Mouse (Mus musculus) neural tube, embryonic 14.5 days (tissue): ENCODE data around the gene Gckr. TPM values are rescaled to one million over a fixed set of nuclear protein-coding genes. Genes with fewer than 3 reads are reported as not detected.

Source experiments
- ATAC-seq: fragments of 200-750 bp; cut with Nextera tagmentation; 2 replicates; pipeline ENCODE4 v1.8.0; 2017; ENCODE audit warnings: low read depth, mild to moderate bottlenecking, moderate TSS enrichment, moderate library complexity
- H3K27ac ChIP-seq: fragments of 300-500 bp; sonication (generic); 2 replicates; pipeline ENCODE4 v1.5.1; 2014; ENCODE audit warnings: low read depth, mild to moderate bottlenecking, control low read depth, low read length, moderate library complexity, mixed read lengths
- H3K27me3 ChIP-seq: fragments of 300-500 bp; sonication (generic); 2 replicates; pipeline ENCODE4 v1.6.1; 2014; ENCODE audit warnings: low read length; ENCODE audit not compliant: control insufficient read depth, insufficient read depth
- H3K36me3 ChIP-seq: fragments of 300-500 bp; sonication (generic); 2 replicates; pipeline ENCODE4 v1.6.1; 2014; ENCODE audit warnings: low read length, mixed read lengths; ENCODE audit not compliant: control insufficient read depth, insufficient read depth
- H3K4me1 ChIP-seq: fragments of 300-500 bp; sonication (generic); 2 replicates; pipeline ENCODE4 v1.6.1; 2014; ENCODE audit warnings: low read length; ENCODE audit not compliant: control insufficient read depth, insufficient read depth
- H3K4me2 ChIP-seq: fragments of 300-500 bp; sonication (generic); 2 replicates; pipeline ENCODE4 v1.6.1; 2014; ENCODE audit warnings: mild to moderate bottlenecking, low read depth, low read length, control low read depth
- H3K4me3 ChIP-seq: fragments of 300-500 bp; sonication (generic); 2 replicates; pipeline ENCODE4 v1.5.1; 2014; ENCODE audit warnings: low read depth, low read length, control low read depth, mixed read lengths
- H3K9ac ChIP-seq: fragments of 300-500 bp; sonication (generic); replicated peaks from 2 replicates; pipeline ENCODE4 v1.6.1; 2014; ENCODE audit warnings: low read depth, mild to moderate bottlenecking, control low read depth, low read length, mixed read lengths
- H3K9me3 ChIP-seq: fragments of 300-500 bp; sonication (generic); 2 replicates; pipeline ENCODE4 v1.6.1; 2016; ENCODE audit warnings: low read length; ENCODE audit not compliant: control insufficient read depth
- WGBS: fragments of 180-500 bp; shearing (Covaris S2); extraction: QIAGEN DNeasy Blood & Tissue Kit; methylation state at CpG from one replicate; pipeline ENCODE4 v1.1.7; 2014; 5-methylcytosine and 5-hydroxymethylcytosine counted together
- polyA plus RNA-seq: library from polyadenylated mRNA; unstranded; fragments of >200 nt; fragmentation: Nextera tagmentation; extraction: Ambion mirVana; gene quantifications from 2 replicates; pipeline ENCODE4 v1.2.1, GENCODE M21; 2014

The Gckr gene
- 0.21 and 0.61 TPM in 2 replicates for polyA plus RNA-seq

- no peak for ATAC-seq
- WGBS: 84% methylated on average over 13 of the region's 13 CpGs
- H3K36me3 ChIP-seq: peaks cover 12% of the 10 kb centered on the region
- H3K27me3 ChIP-seq: no peaks in the 10 kb centered on the region
- peak within 1 kb of the TSS; percentile 95 for H3K4me2 ChIP-seq
- peaks cover 13% of the 10 kb centered on the region for H3K4me1 ChIP-seq
- no peak within 1 kb of the TSS for H3K27ac ChIP-seq
- H3K9me3 ChIP-seq: no peaks in the 10 kb centered on the region
- no peak within 1 kb of the TSS for H3K9ac ChIP-seq
- peak within 1 kb of the TSS; percentile 93 for H3K4me3 ChIP-seq
Measured at GRCm38 (mm10) chr5:31297047-31297757, at the start of gene Gckr. Gene Gckr, plus strand, starts transcription at chr5:31297443.

GRCm38 (mm10) chr5:31250716-31251115 is 46.5 kb upstream of the Gckr start:
- H3K9ac ChIP-seq: no peak overlapping the region
- WGBS: 78% methylated on average over 4 of the region's 4 CpGs
- H3K36me3 ChIP-seq: peaks cover 69% of the 10 kb centered on the region
- H3K4me1 ChIP-seq: 0 out of 2 replicates have a peak, but pooled peaks cover 3% of the 10 kb centered on the region
- no peaks in the 10 kb centered on the region for H3K9me3 ChIP-seq
- no peak overlapping the region for H3K27ac ChIP-seq
- no peak overlapping the region for H3K4me3 ChIP-seq
- H3K27me3 ChIP-seq: no peaks in the 10 kb centered on the region
- no peak overlapping the region for H3K4me2 ChIP-seq
- ATAC-seq: peak; percentile 15; the same call in 1 of the 2 replicates

- Histone ChIP-seq H3K27me3 (no peaks in the 10 kb centered on the region), H3K27ac (no peak within 1 kb of the TSS), H3K4me2 (0 out of 2 replicates have a peak within 1 kb of the TSS, but pooled peaks have one; percentile 6), H3K9me3 (no peaks in the 10 kb centered on the region), H3K4me1 (0 out of 2 replicates have a peak, but pooled peaks cover 3% of the 10 kb centered on the region), H3K9ac (no peak within 1 kb of the TSS), H3K36me3 (peaks cover 66% of the 10 kb centered on the region), H3K4me3 (no peak within 1 kb of the TSS)
- WGBS: 15% methylated on average over 37 of the region's 47 CpGs
- ATAC-seq: peak; percentile 52
Measured at GRCm38 (mm10) chr5:31251541-31252101, 45.6 kb upstream of the Gckr start, which contains the start of gene Krtcap3. Gene Krtcap3, plus strand, starts transcription at chr5:31251691.

GRCm38 (mm10) chr5:31252151-31252550 is 45.1 kb upstream of the Gckr start:
- no peaks in the 10 kb centered on the region for H3K27me3 ChIP-seq
- 0 out of 2 replicates have a peak, but pooled peaks cover 3% of the 10 kb centered on the region for H3K4me1 ChIP-seq
- no peak for ATAC-seq
- peaks cover 64% of the 10 kb centered on the region for H3K36me3 ChIP-seq
- no peaks in the 10 kb centered on the region for H3K9me3 ChIP-seq
- no peak overlapping the region for H3K4me2 ChIP-seq
- 48% methylated on average over 10 of the region's 10 CpGs for WGBS
- H3K9ac ChIP-seq: no peak overlapping the region
- no peak overlapping the region for H3K4me3 ChIP-seq
- H3K27ac ChIP-seq: no peak overlapping the region

GRCm38 (mm10) chr5:31252795-31253545 is 44.3 kb upstream of the Gckr start:
- no peak overlapping the region for H3K9ac ChIP-seq
- WGBS: 85% methylated on average over 16 of the region's 16 CpGs
- no peak for ATAC-seq

GRCm38 (mm10) chr5:31253806-31254205 is 43.4 kb upstream of the Gckr start:
- H3K4me1 ChIP-seq: 0 out of 2 replicates have a peak, but pooled peaks cover 3% of the 10 kb centered on the region
- H3K9ac ChIP-seq: no peak overlapping the region
- H3K4me3 ChIP-seq: no peak overlapping the region
- no peaks in the 10 kb centered on the region for H3K9me3 ChIP-seq
- peaks cover 56% of the 10 kb centered on the region for H3K36me3 ChIP-seq
- H3K27ac ChIP-seq: no peak overlapping the region
- no peak overlapping the region for H3K4me2 ChIP-seq
- no peaks in the 10 kb centered on the region for H3K27me3 ChIP-seq
- WGBS: 96% methylated on average over 8 of the region's 8 CpGs
- no peak for ATAC-seq

More at GRCm38 (mm10) chr5:31252795-31253545, 44.3 kb upstream of the Gckr start:
- Histone ChIP-seq H3K27ac (no peak overlapping the region), H3K9me3 (no peaks in the 10 kb centered on the region), H3K4me1 (0 out of 2 replicates have a peak, but pooled peaks cover 3% of the 10 kb centered on the region), H3K4me3 (no peak overlapping the region), H3K4me2 (no peak overlapping the region), H3K27me3 (no peaks in the 10 kb centered on the region), H3K36me3 (peaks cover 60% of the 10 kb centered on the region)

DNA sequence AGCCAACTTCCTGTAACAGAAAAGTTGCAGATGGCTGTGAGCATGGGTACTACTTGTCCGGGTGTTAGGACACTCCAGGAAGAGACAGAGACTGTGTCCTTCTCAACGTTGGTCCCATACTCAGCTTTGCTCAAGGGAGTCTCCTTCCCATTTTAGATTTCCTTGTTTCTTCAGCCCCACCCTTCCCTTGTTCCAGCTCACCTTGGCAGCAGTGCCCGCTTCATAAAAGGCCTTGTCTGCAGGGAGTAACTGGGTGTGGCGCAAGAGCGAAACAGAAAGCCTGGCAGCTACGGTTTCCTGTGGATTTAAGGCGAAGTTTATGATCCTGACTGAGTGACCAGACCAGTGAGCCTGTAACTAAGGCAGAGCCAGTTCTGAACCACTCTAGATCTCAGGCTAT is 42.8 kb upstream of the Gckr start:
- no peak overlapping the region for H3K4me3 ChIP-seq
- no peak for ATAC-seq
- H3K4me1 ChIP-seq: 0 out of 2 replicates have a peak, but pooled peaks cover 3% of the 10 kb centered on the region
- H3K9me3 ChIP-seq: no peaks in the 10 kb centered on the region
- H3K27ac ChIP-seq: no peak overlapping the region
- no peak overlapping the region for H3K4me2 ChIP-seq
- no peak overlapping the region for H3K9ac ChIP-seq
- H3K36me3 ChIP-seq: peaks cover 50% of the 10 kb centered on the region
- H3K27me3 ChIP-seq: no peaks in the 10 kb centered on the region
- 81% methylated on average over 7 of the region's 7 CpGs for WGBS

- H3K36me3 ChIP-seq: peaks cover 51% of the 10 kb centered on the region
- 87% methylated on average over 8 of the region's 8 CpGs for WGBS
- no peak overlapping the region for H3K27ac ChIP-seq
- ATAC-seq: no peak
- no peak overlapping the region for H3K4me2 ChIP-seq
- no peaks in the 10 kb centered on the region for H3K9me3 ChIP-seq
- H3K4me1 ChIP-seq: 0 out of 2 replicates have a peak, but pooled peaks cover 3% of the 10 kb centered on the region
- H3K4me3 ChIP-seq: no peak overlapping the region
- no peaks in the 10 kb centered on the region for H3K27me3 ChIP-seq
- H3K9ac ChIP-seq: no peak overlapping the region
Measured at GRCm38 (mm10) chr5:31254901-31255300, 42.3 kb upstream of the Gckr start.
